Mouse (Mus musculus): ENCODE results near the gene Gm49369. TPM values are rescaled to one million over a fixed set of nuclear protein-coding genes. Genes with fewer than 3 reads are reported as not detected.
"Not testable (repeated sequence)": the region's sequence is repeated elsewhere in the genome, so short reads cannot be mapped to it uniquely, and the experiment has no call there.

The Gm49369 gene
- polyA plus RNA-seq, 1 experiment from 2014 or later = not detected

DNA sequence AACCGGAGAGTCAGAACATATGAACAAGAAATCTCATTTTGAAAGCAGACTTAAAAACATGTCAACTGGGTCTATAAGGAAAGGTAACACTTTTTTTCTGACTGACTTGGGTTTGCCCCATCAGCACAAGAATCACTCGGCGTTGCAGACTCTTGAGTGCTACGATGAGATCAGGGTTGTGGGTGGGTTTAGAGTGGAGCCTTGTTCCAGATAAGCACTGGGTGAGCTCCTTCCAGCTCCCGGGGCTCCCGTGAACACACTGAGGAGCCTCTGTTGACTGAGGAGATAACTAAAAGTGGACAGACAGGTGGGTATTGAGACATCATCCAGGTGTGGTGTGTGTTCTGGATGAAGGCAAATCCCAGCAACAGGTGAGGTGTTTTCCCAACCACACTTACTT, 30.8 kb upstream of the Gm49369 start:
- Histone ChIP-seq H3K4me1 (replicated peaks) (no peaks in the 10 kb centered on the region), H3K27me3 (replicated peaks) (no peaks in the 10 kb centered on the region), H3K4me3 (no peak overlapping the region), H3K9ac (no peak overlapping the region), H3K4me2 (no peak overlapping the region), H3K27ac (ENCODE audit: poor library complexity, severe bottlenecking) (no peak overlapping the region), H3K9me3 (replicated peaks) (peaks cover 5% of the 10 kb centered on the region; the same call in 1 of the 2 replicates), H3K36me3 (no peaks in the 10 kb centered on the region)
- WGBS = 72% methylated on average over 6 of the region's 6 CpGs
- ATAC-seq (ENCODE audit: insufficient number of reproducible peaks, low FRiP score) = no peak

DNA sequence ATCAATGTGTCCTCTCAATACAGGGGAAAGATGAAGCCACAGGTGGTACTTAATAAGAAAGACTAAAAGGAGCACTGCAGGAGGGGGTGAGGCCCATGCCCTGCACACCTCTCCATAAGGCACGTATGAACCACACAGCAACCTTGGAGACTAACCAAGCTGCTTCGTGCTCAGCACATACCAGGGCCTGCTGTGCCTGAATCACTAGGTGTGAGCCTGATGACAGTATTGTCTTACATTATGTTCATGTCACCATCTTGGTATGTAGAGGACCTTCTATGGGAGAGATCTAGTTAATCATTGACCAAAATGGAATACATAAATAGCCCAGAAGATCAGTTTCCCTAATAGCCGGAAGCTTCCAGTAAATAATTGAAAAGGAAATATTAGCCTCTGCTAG, 27.1 kb upstream of the Gm49369 start:
- no peak for ATAC-seq (ENCODE audit: insufficient number of reproducible peaks, low FRiP score)
- Histone ChIP-seq H3K27ac (ENCODE audit: poor library complexity, severe bottlenecking) (no peak overlapping the region), H3K4me3 (no peak overlapping the region), H3K27me3 (replicated peaks) (no peaks in the 10 kb centered on the region), H3K9me3 (replicated peaks) (no peaks in the 10 kb centered on the region), H3K36me3 (no peaks in the 10 kb centered on the region), H3K9ac (no peak overlapping the region), H3K4me1 (replicated peaks) (no peaks in the 10 kb centered on the region), H3K4me2 (no peak overlapping the region)
- WGBS = 84% methylated on average over 3 of the region's 3 CpGs

DNA sequence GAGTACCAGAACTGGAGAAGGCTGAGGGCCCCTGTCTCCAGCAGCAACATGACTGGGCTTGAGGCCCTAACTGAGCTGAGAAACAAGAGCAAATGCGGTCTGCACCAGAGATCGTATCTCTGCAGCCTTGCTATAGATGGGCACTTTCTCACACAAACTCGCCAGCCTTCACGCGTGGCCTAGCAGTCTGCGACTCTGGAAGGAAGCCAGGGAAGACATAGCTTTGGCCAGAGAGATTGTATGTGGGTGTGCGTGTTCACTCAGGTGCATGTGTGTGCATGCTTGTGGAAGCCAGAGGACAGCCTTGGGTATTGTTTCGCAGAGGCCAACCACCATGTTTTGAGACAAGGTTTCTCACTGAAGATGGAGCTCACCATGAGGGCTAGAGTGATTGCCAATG, 26.2 kb upstream of the Gm49369 start:
- Histone ChIP-seq H3K27me3 (replicated peaks) (no peaks in the 10 kb centered on the region), H3K4me1 (replicated peaks) (no peaks in the 10 kb centered on the region), H3K4me3 (no peak overlapping the region), H3K36me3 (no peaks in the 10 kb centered on the region), H3K27ac (ENCODE audit: poor library complexity, severe bottlenecking) (no peak overlapping the region), H3K4me2 (no peak overlapping the region), H3K9me3 (replicated peaks) (no peaks in the 10 kb centered on the region), H3K9ac (no peak overlapping the region)
- ATAC-seq (ENCODE audit: insufficient number of reproducible peaks, low FRiP score) = no peak
- 92% methylated on average over 8 of the region's 8 CpGs for WGBS

DNA sequence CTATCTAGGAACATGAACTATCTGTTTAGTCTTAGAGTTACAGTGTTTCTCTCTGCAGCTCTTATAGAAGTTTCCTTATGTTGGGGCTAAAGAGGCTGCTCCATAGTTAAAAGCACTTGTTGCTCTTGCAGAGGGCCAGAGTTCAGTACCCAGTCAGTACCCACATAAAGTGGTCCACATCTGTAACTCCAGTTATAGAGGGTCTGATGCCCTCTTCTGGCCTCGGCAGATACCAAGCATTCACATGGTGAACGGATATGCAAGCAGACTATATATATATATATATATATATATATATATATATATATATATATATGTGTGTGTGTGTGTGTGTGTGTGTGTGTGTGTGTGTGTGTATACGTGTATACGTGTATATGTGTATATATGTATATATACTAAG, 25.5 kb upstream of the Gm49369 start:
- Histone ChIP-seq H3K4me2 (no peak overlapping the region), H3K4me3 (no peak overlapping the region), H3K4me1 (replicated peaks) (no peaks in the 10 kb centered on the region), H3K27ac (ENCODE audit: poor library complexity, severe bottlenecking) (no peak overlapping the region), H3K36me3 (no peaks in the 10 kb centered on the region), H3K27me3 (replicated peaks) (no peaks in the 10 kb centered on the region), H3K9ac (no peak overlapping the region), H3K9me3 (replicated peaks) (no peaks in the 10 kb centered on the region)
- WGBS = 67% methylated on average over 4 of the region's 4 CpGs
- ATAC-seq (ENCODE audit: insufficient number of reproducible peaks, low FRiP score) = no peak

DNA sequence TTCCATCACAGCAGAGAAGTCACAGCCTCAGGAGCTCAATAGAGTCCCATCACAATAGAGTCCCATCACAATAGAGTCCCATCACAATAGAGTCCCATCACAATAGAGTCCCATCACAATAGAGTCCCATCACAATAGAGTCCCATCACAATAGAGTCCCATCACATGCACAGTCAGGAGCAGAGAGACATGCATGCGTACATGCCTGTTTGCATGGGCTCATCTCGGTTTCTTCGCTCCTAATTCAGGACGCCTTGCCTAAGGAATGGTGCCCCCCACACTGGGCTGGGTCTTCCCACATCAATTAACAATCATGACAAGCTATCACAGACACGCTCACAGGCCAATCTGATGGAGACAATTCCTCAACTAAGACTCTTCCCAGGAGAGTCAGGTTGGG, 22.7 kb upstream of the Gm49369 start:
- H3K9ac ChIP-seq; H3K9me3 ChIP-seq (replicated peaks); H3K36me3 ChIP-seq; H3K4me2 ChIP-seq; H3K4me3 ChIP-seq; H3K4me1 ChIP-seq (replicated peaks); ATAC-seq (ENCODE audit: insufficient number of reproducible peaks, low FRiP score); H3K27ac ChIP-seq (ENCODE audit: poor library complexity, severe bottlenecking); H3K27me3 ChIP-seq (replicated peaks): not testable (repeated sequence)
- 92% methylated on average over 5 of the region's 5 CpGs for WGBS

DNA sequence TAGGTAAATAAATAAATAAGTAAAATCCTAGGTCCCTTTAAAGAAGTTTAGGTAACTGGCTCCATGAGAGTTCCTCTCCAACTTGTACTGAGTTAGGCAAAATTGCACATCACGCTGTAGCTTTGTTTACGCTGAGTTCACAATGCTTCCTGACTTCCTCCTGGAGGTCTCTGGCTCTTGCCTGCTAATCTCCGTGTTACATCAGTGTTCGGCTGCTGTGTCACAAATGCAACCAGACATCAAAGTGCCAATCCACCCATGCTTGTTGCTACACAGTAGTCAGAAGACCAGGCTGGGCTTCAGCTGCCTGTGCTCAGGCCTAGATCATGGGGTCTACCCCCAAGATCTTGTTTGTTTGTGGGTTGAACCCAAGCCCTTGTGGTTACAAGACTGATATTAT, 21.1 kb upstream of the Gm49369 start:
- no peaks in the 10 kb centered on the region for H3K36me3 ChIP-seq
- no peaks in the 10 kb centered on the region for H3K27me3 ChIP-seq (replicated peaks)
- no peaks in the 10 kb centered on the region for H3K9me3 ChIP-seq (replicated peaks)
- no peak overlapping the region for H3K9ac ChIP-seq
- 0 out of 2 replicates have a peak, but pooled peaks cover 2% of the 10 kb centered on the region for H3K4me1 ChIP-seq (replicated peaks)
- 70% methylated on average over 4 of the region's 4 CpGs for WGBS
- H3K4me2 ChIP-seq = no peak overlapping the region
- no peak for ATAC-seq (ENCODE audit: insufficient number of reproducible peaks, low FRiP score)
- H3K4me3 ChIP-seq = no peak overlapping the region
- H3K27ac ChIP-seq (ENCODE audit: poor library complexity, severe bottlenecking) = no peak overlapping the region

DNA sequence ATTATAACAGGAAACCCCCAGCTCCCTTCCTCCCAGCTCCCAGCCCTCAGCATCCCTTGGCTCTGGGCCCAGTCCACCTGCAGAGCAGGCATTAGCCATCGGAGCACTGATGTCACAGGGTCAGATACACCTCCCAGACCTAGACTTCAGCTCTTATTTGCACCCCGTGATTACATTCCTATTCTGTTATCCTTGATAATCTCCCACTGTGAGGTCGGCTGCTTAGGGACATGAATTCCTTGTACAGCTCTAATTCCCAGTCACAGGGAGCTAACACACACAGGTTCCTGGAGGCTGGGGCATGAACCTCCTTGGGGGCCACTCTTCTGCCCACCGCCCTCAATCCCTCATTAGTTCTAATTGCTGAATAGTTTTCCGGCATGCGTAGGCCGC, 18.3 kb upstream of the Gm49369 start:
- H3K27me3 ChIP-seq (replicated peaks) = no peaks in the 10 kb centered on the region
- ATAC-seq (ENCODE audit: insufficient number of reproducible peaks, low FRiP score) = no peak
- H3K9me3 ChIP-seq (replicated peaks) = no peaks in the 10 kb centered on the region
- H3K4me1 ChIP-seq (replicated peaks) = 0 out of 2 replicates have a peak, but pooled peaks cover 2% of the 10 kb centered on the region
- WGBS = 64% methylated on average over 7 of the region's 7 CpGs
- no peak overlapping the region for H3K4me2 ChIP-seq
- H3K36me3 ChIP-seq = no peaks in the 10 kb centered on the region
- no peak overlapping the region for H3K9ac ChIP-seq
- H3K27ac ChIP-seq (ENCODE audit: poor library complexity, severe bottlenecking) = no peak overlapping the region
- no peak overlapping the region for H3K4me3 ChIP-seq

DNA sequence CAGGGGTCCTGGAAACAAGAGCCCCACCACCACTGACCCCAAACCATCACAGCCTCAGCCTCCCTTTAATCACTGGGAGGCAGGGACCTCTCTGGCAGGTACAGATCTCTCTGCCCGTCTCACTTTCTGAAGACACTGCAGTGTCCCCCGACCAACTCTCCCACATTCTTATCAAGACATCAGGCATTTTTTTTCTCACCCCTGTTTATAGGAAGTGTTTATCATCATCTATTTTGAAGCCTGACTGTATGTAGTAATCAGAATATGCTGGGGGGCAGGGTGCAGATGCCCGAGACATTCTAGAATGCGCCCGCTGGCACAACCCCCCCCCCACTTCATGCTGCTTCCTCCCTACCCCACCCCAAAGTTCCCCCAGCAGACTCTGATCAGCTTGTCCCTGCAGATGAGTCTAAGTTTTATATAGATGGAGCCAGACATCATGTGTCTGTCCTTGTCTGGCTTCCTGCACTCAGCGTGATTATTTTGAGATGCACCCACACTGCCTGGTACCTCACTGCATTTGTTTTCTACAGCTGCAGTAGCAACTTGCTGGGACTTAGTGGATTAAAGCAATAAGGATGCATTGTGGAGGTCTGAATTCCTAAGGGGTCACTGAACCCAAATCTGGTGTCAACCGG, 17.8 kb upstream of the Gm49369 start:
- Histone ChIP-seq H3K36me3 (no peaks in the 10 kb centered on the region), H3K27ac (ENCODE audit: poor library complexity, severe bottlenecking) (no peak overlapping the region), H3K4me1 (replicated peaks) (0 out of 2 replicates have a peak, but pooled peaks cover 2% of the 10 kb centered on the region), H3K9ac (no peak overlapping the region), H3K9me3 (replicated peaks) (no peaks in the 10 kb centered on the region), H3K4me3 (no peak overlapping the region), H3K4me2 (no peak overlapping the region), H3K27me3 (replicated peaks) (no peaks in the 10 kb centered on the region)
- WGBS = 68% methylated on average over 7 of the region's 7 CpGs
- no peak for ATAC-seq (ENCODE audit: insufficient number of reproducible peaks, low FRiP score)

DNA sequence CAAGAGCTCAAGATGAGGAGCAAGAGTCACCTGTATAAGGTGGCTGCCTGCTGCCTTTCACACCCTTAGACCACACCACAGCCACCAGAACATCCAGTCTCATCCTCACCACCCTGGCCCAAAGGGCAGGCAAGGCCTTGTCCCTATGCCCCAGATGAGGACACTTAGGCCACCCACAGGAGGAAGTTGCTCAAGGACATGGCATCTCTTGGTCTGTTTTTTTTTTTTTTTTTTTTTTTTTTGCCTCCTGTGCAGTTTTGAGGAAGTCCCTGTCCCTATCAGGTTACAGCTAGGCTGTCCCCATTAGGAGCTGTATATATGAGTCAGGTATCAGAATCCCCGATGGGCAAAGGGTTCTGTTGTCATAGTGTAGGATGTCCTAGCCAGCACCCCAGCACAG, 16.8 kb upstream of the Gm49369 start:
- 52% methylated on average over 1 of the region's 1 CpGs for WGBS
- no peak overlapping the region for H3K27ac ChIP-seq (ENCODE audit: poor library complexity, severe bottlenecking)
- H3K27me3 ChIP-seq (replicated peaks) = no peaks in the 10 kb centered on the region
- H3K9ac ChIP-seq = no peak overlapping the region
- no peak overlapping the region for H3K4me3 ChIP-seq
- H3K4me1 ChIP-seq (replicated peaks) = 0 out of 2 replicates have a peak, but pooled peaks cover 2% of the 10 kb centered on the region
- H3K36me3 ChIP-seq = no peaks in the 10 kb centered on the region
- H3K9me3 ChIP-seq (replicated peaks) = no peaks in the 10 kb centered on the region
- no peak overlapping the region for H3K4me2 ChIP-seq
- no peak for ATAC-seq (ENCODE audit: insufficient number of reproducible peaks, low FRiP score)

DNA sequence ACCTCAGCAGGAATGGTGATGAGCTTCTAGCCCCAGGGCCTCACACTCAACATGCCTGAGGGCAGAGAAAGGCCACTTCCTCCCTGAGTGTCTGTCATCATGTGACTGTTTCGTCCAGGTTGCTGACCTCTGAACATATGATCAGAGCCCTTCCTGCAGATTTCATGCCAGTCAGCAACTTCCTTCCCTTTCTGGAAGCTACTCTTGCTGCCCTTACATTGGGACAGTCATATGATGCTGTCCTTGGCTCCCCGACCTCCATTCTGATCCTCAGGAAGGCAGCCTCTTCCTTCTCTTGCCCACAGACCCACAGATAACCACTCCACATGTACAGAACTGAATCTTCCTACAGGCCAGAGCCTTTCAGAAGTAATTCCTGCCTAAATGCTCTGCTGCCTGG, 15.6 kb upstream of the Gm49369 start:
- H3K36me3 ChIP-seq = no peaks in the 10 kb centered on the region
- no peaks in the 10 kb centered on the region for H3K27me3 ChIP-seq (replicated peaks)
- H3K27ac ChIP-seq (ENCODE audit: poor library complexity, severe bottlenecking) = no peak overlapping the region
- no peak overlapping the region for H3K4me2 ChIP-seq
- no peak overlapping the region for H3K4me3 ChIP-seq
- H3K9me3 ChIP-seq (replicated peaks) = no peaks in the 10 kb centered on the region
- no peak overlapping the region for H3K9ac ChIP-seq
- ATAC-seq (ENCODE audit: insufficient number of reproducible peaks, low FRiP score) = no peak
- WGBS = 44% methylated on average over 2 of the region's 2 CpGs
- 0 out of 2 replicates have a peak, but pooled peaks cover 5% of the 10 kb centered on the region for H3K4me1 ChIP-seq (replicated peaks)

DNA sequence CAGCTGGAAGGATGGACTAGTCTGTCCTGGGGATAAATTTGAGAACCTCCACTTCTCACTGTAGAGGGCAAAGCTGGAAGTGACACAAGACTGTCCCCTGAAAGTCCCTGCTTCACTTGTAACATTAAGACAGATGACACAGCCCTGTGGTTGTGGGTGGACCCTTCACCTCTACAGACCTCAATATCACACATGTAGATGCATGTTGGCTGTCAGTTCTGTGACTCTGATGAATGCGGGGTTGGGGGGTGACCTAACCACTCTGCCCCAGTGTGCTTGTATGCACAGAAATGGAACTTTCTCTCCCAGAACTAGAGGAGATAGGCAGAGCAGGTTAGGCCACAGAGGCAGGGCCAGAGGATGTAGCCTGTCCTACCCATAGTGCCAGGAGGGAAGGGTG, 14.1 kb upstream of the Gm49369 start:
- Histone ChIP-seq H3K4me2 (no peak overlapping the region), H3K9ac (no peak overlapping the region), H3K27me3 (replicated peaks) (no peaks in the 10 kb centered on the region), H3K4me3 (no peak overlapping the region), H3K9me3 (replicated peaks) (no peaks in the 10 kb centered on the region), H3K4me1 (replicated peaks) (0 out of 2 replicates have a peak, but pooled peaks cover 7% of the 10 kb centered on the region), H3K36me3 (no peaks in the 10 kb centered on the region), H3K27ac (ENCODE audit: poor library complexity, severe bottlenecking) (no peak overlapping the region)
- WGBS = 86% methylated on average over 1 of the region's 1 CpGs
- no peak for ATAC-seq (ENCODE audit: insufficient number of reproducible peaks, low FRiP score)

DNA sequence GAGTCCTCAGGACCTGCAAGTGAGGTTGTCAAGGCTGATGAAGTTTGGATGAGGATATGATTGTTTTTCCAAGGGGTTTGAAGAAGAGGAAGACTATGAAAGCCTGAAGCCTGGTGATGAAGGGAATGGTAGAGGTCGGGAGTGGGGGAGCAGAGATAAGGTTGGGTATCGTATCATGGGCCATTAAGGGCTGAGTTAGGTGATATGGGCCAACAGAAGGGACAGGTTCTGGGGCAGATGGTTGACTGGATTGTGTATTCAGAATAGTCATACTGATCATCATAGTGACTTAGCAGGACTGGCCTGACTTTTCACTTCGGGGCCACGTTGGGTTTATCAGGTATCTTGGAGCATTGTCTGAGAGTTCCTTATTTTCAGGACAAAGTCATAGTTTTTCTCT, 13.0 kb upstream of the Gm49369 start:
- Histone ChIP-seq H3K36me3 (no peaks in the 10 kb centered on the region), H3K4me3 (no peak overlapping the region), H3K9ac (no peak overlapping the region), H3K9me3 (replicated peaks) (no peaks in the 10 kb centered on the region), H3K27me3 (replicated peaks) (no peaks in the 10 kb centered on the region), H3K4me1 (replicated peaks) (0 out of 2 replicates have a peak, but pooled peaks cover 5% of the 10 kb centered on the region), H3K27ac (ENCODE audit: poor library complexity, severe bottlenecking) (no peak overlapping the region), H3K4me2 (no peak overlapping the region)
- WGBS = 67% methylated on average over 4 of the region's 4 CpGs
- no peak for ATAC-seq (ENCODE audit: insufficient number of reproducible peaks, low FRiP score)
